Mouse (Mus musculus): ENCODE measurements at regions not wholly inside any gene's neighbourhood (a gene's known extent, or its start where the extent isn't known, plus 50 kb on each side); places are given as distances from the start of the nearest gene placed in this dataset.
A peak's percentile ranks its signal among the peaks of the same experiment; 100 is the strongest.
"Not testable (repeated sequence)": the region's sequence is repeated elsewhere in the genome, so short reads cannot be mapped to it uniquely, and the experiment has no call there.

- TF ChIP-seq POLR2A (IDR thresholded peaks at IDR 0.05; ENCODE audit: borderline replicate concordance, insufficient read depth, low read length), result no peak
- no peak for TF ChIP-seq CTCF (IDR thresholded peaks at IDR 0.05; ENCODE audit: borderline replicate concordance, insufficient read depth, low read depth, low read length)
- DNase-seq, result no peak
- H3K27ac ChIP-seq (ENCODE audit: insufficient read depth, low read length), result no peak overlapping the region
- no peak overlapping the region for H3K4me3 ChIP-seq (replicated peaks; ENCODE audit: insufficient read depth, low read depth, low read length)
- WGBS, result 31% methylated on average over 6 of the region's 6 CpGs
- H3K27me3 ChIP-seq (ENCODE audit: control insufficient read depth, insufficient read depth, low read length), result no peaks in the 10 kb centered on the region
- no peaks in the 10 kb centered on the region for H3K4me1 ChIP-seq (ENCODE audit: control insufficient read depth, insufficient read depth, low read length)
These were observed 1579.7 kb upstream of the G6pd2 start for GRCm38 (mm10) chr5:60228966-60229365.

- H3K27me3 ChIP-seq (ENCODE audit: control insufficient read depth, insufficient read depth, low read length); H3K27ac ChIP-seq (ENCODE audit: insufficient read depth, low read length); H3K4me1 ChIP-seq (ENCODE audit: control insufficient read depth, insufficient read depth, low read length); DNase-seq; H3K4me3 ChIP-seq (replicated peaks; ENCODE audit: insufficient read depth, low read depth, low read length): not testable (repeated sequence)
- 22% methylated on average over 30 of the region's 30 CpGs for WGBS
These were observed 1577.3 kb upstream of the G6pd2 start for GRCm38 (mm10) chr5:60231232-60231891.

DNA sequence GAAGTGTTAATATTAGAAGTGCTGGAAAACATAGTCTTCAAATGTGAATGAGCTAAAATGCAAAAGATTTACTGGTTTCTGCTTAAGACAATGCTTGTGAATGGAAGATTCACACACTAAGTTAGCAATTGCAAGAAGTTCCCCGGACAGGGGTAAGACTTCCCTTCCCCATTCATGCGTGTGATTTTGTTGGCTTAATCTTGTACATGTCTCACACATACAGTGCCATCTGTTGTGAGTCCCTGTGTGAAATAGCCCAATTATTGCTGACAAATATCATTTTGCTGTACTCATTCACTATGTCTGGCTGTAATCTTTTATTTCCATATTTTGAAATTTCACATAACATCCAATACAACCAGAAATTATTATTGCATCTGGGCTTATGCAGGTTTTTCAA is 1564.4 kb upstream of the G6pd2 start:
- no peak for TF ChIP-seq CTCF (IDR thresholded peaks at IDR 0.05; ENCODE audit: borderline replicate concordance, insufficient read depth, low read depth, low read length)
- TF ChIP-seq POLR2A (IDR thresholded peaks at IDR 0.05; ENCODE audit: borderline replicate concordance, insufficient read depth, low read length), result no peak
- Histone ChIP-seq H3K4me1 (ENCODE audit: control insufficient read depth, insufficient read depth, low read length) (no peaks in the 10 kb centered on the region), H3K4me3 (replicated peaks; ENCODE audit: insufficient read depth, low read depth, low read length) (no peak overlapping the region), H3K27me3 (ENCODE audit: control insufficient read depth, insufficient read depth, low read length) (no peaks in the 10 kb centered on the region), H3K27ac (ENCODE audit: insufficient read depth, low read length) (no peak overlapping the region)
- no peak for DNase-seq
- 14% methylated on average over 2 of the region's 2 CpGs for WGBS

GRCm38 (mm10) chr5:60276696-60277095 is 1531.9 kb upstream of the G6pd2 start:
- Histone ChIP-seq H3K27ac (ENCODE audit: insufficient read depth, low read length) (no peak overlapping the region), H3K4me1 (ENCODE audit: control insufficient read depth, insufficient read depth, low read length) (no peaks in the 10 kb centered on the region; the same call in 1 of the 2 replicates), H3K4me3 (replicated peaks; ENCODE audit: insufficient read depth, low read depth, low read length) (no peak overlapping the region), H3K27me3 (ENCODE audit: control insufficient read depth, insufficient read depth, low read length) (no peaks in the 10 kb centered on the region)
- TF ChIP-seq POLR2A (IDR thresholded peaks at IDR 0.05; ENCODE audit: borderline replicate concordance, insufficient read depth, low read length) (no peak), CTCF (IDR thresholded peaks at IDR 0.05; ENCODE audit: borderline replicate concordance, insufficient read depth, low read depth, low read length) (no peak)
- DNase-seq, result peak; percentile 29 to 80
- 11% methylated on average over 2 of the region's 2 CpGs for WGBS

Measured in cerebellum, adult 2 months (tissue).